Mouse (Mus musculus): ENCODE measurements around the gene Pafah1b1. TPM values are rescaled to one million over a fixed set of nuclear protein-coding genes. Genes with fewer than 3 reads are reported as not detected.

The Pafah1b1 gene
- polyA plus RNA-seq, 1 experiment from 2014 or later = 55.8 TPM

GRCm38 (mm10) chr11:74649647-74650551, 74.6 kb downstream of the Pafah1b1 start:
- DNase-seq (ENCODE audit: low spot score) = no peak
- Histone ChIP-seq H3K27me3 (ENCODE audit: insufficient read depth, poor library complexity, severe bottlenecking) (no peaks in the 10 kb centered on the region), H3K36me3 (peaks cover 7% of the 10 kb centered on the region; the same call in 1 of the 2 replicates), H3K4me1 (peaks cover 53% of the 10 kb centered on the region), H3K4me3 (peak overlapping the region; percentile 100), H3K9me3 (no peaks in the 10 kb centered on the region), H3K27ac (peak overlapping the region; percentile 96)
- 1% methylated on average over 53 of the region's 53 CpGs for WGBS

- Histone ChIP-seq H3K27me3 (ENCODE audit: insufficient read depth, poor library complexity, severe bottlenecking) (0 out of 2 replicates have a peak, but pooled peaks cover 1% of the 10 kb centered on the region), H3K36me3 (peaks cover 7% of the 10 kb centered on the region; the same call in 1 of the 2 replicates), H3K4me3 (peak within 1 kb of the TSS; percentile 100), H3K9me3 (no peaks in the 10 kb centered on the region), H3K27ac (peak within 1 kb of the TSS; percentile 96), H3K4me1 (peaks cover 47% of the 10 kb centered on the region)
- WGBS = under 1% methylated on average over 58 of the region's 58 CpGs
- peak; percentile 99 for DNase-seq (ENCODE audit: low spot score)
Observed at GRCm38 (mm10) chr11:74649095-74649646, 75.3 kb downstream of the Pafah1b1 start, which contains the start of gene Cluh. Gene Cluh, plus strand, starts transcription at chr11:74649495.

- peak overlapping the region; percentile 100 for H3K4me3 ChIP-seq
- H3K36me3 ChIP-seq = peaks cover 7% of the 10 kb centered on the region; the same call in 1 of the 2 replicates
- DNase-seq (ENCODE audit: low spot score) = no peak
- H3K9me3 ChIP-seq = no peaks in the 10 kb centered on the region
- H3K27me3 ChIP-seq (ENCODE audit: insufficient read depth, poor library complexity, severe bottlenecking) = 0 out of 2 replicates have a peak, but pooled peaks cover 3% of the 10 kb centered on the region
- peak overlapping the region; percentile 96 for H3K27ac ChIP-seq
- peaks cover 42% of the 10 kb centered on the region for H3K4me1 ChIP-seq
- 16% methylated on average over 1 of the region's 1 CpGs for WGBS
Observed at GRCm38 (mm10) chr11:74648676-74649075, 75.8 kb downstream of the Pafah1b1 start.

- no peaks in the 10 kb centered on the region for H3K9me3 ChIP-seq
- H3K4me1 ChIP-seq = peaks cover 35% of the 10 kb centered on the region
- no peak for DNase-seq (ENCODE audit: low spot score)
- H3K4me3 ChIP-seq = 0 out of 2 replicates have a peak overlapping the region, but pooled peaks have one; percentile 100
- H3K36me3 ChIP-seq = no peaks in the 10 kb centered on the region
- 0 out of 2 replicates have a peak, but pooled peaks cover 3% of the 10 kb centered on the region for H3K27me3 ChIP-seq (ENCODE audit: insufficient read depth, poor library complexity, severe bottlenecking)
- 80% methylated on average over 1 of the region's 1 CpGs for WGBS
- no peak overlapping the region; the same call in 1 of the 2 replicates for H3K27ac ChIP-seq
Observed at GRCm38 (mm10) chr11:74647966-74648365, 76.5 kb downstream of the Pafah1b1 start.

GRCm38 (mm10) chr11:74639628-74640027, 84.8 kb downstream of the Pafah1b1 start:
- no peaks in the 10 kb centered on the region for H3K9me3 ChIP-seq
- H3K27me3 ChIP-seq (ENCODE audit: insufficient read depth, poor library complexity, severe bottlenecking) = peaks cover 35% of the 10 kb centered on the region
- no peaks in the 10 kb centered on the region for H3K36me3 ChIP-seq
- no peak for DNase-seq (ENCODE audit: low spot score)
- WGBS = 57% methylated on average over 1 of the region's 1 CpGs
- H3K4me3 ChIP-seq = no peak overlapping the region
- no peak overlapping the region for H3K27ac ChIP-seq
- peaks cover 25% of the 10 kb centered on the region for H3K4me1 ChIP-seq

- peaks cover 25% of the 10 kb centered on the region for H3K4me1 ChIP-seq
- H3K27me3 ChIP-seq (ENCODE audit: insufficient read depth, poor library complexity, severe bottlenecking) = peaks cover 32% of the 10 kb centered on the region
- H3K4me3 ChIP-seq = peak overlapping the region; percentile 81
- no peaks in the 10 kb centered on the region for H3K9me3 ChIP-seq
- 4% methylated on average over 9 of the region's 9 CpGs for WGBS
- H3K27ac ChIP-seq = peak overlapping the region; percentile 88
- H3K36me3 ChIP-seq = no peaks in the 10 kb centered on the region
- no peak for DNase-seq (ENCODE audit: low spot score)
Observed at GRCm38 (mm10) chr11:74638791-74639411, 85.6 kb downstream of the Pafah1b1 start.

- H3K36me3 ChIP-seq = no peaks in the 10 kb centered on the region
- peak overlapping the region; percentile 88 for H3K27ac ChIP-seq
- WGBS = under 1% methylated on average over 86 of the region's 86 CpGs
- peaks cover 32% of the 10 kb centered on the region for H3K27me3 ChIP-seq (ENCODE audit: insufficient read depth, poor library complexity, severe bottlenecking)
- H3K9me3 ChIP-seq = no peaks in the 10 kb centered on the region
- peak overlapping the region; percentile 81 for H3K4me3 ChIP-seq
- H3K4me1 ChIP-seq = peaks cover 25% of the 10 kb centered on the region
- peak; percentile 85 for DNase-seq (ENCODE audit: low spot score)
Observed at GRCm38 (mm10) chr11:74637971-74638790, 86.3 kb downstream of the Pafah1b1 start.

GRCm38 (mm10) chr11:74637486-74637885, 87.0 kb downstream of the Pafah1b1 start:
- peak overlapping the region; percentile 88; the same call in 1 of the 2 replicates for H3K27ac ChIP-seq
- no peaks in the 10 kb centered on the region for H3K36me3 ChIP-seq
- no peaks in the 10 kb centered on the region for H3K9me3 ChIP-seq
- H3K27me3 ChIP-seq (ENCODE audit: insufficient read depth, poor library complexity, severe bottlenecking) = peaks cover 32% of the 10 kb centered on the region
- no peak for DNase-seq (ENCODE audit: low spot score)
- peaks cover 25% of the 10 kb centered on the region for H3K4me1 ChIP-seq
- 22% methylated on average over 8 of the region's 8 CpGs for WGBS
- H3K4me3 ChIP-seq = peak overlapping the region; percentile 81

- no peak for DNase-seq (ENCODE audit: low spot score)
- peaks cover 19% of the 10 kb centered on the region for H3K27me3 ChIP-seq (ENCODE audit: insufficient read depth, poor library complexity, severe bottlenecking)
- H3K27ac ChIP-seq = no peak overlapping the region
- H3K4me1 ChIP-seq = peaks cover 26% of the 10 kb centered on the region
- no peaks in the 10 kb centered on the region for H3K36me3 ChIP-seq
- no peaks in the 10 kb centered on the region for H3K9me3 ChIP-seq
- 66% methylated on average over 5 of the region's 5 CpGs for WGBS
- H3K4me3 ChIP-seq = no peak overlapping the region
Observed at GRCm38 (mm10) chr11:74634490-74635275, 89.8 kb downstream of the Pafah1b1 start.

- peak; percentile 70 for DNase-seq (ENCODE audit: low spot score)
- H3K27ac ChIP-seq = no peak overlapping the region
- 50% methylated on average over 7 of the region's 7 CpGs for WGBS
Observed at GRCm38 (mm10) chr11:74631880-74632789, 92.3 kb downstream of the Pafah1b1 start.

GRCm38 (mm10) chr11:74627481-74627880, 97.0 kb downstream of the Pafah1b1 start:
- Histone ChIP-seq H3K36me3 (no peaks in the 10 kb centered on the region), H3K9me3 (no peaks in the 10 kb centered on the region), H3K27me3 (ENCODE audit: insufficient read depth, poor library complexity, severe bottlenecking) (no peaks in the 10 kb centered on the region), H3K4me1 (peaks cover 5% of the 10 kb centered on the region; the same call in 1 of the 2 replicates), H3K4me3 (no peak overlapping the region), H3K27ac (no peak overlapping the region)
- 79% methylated on average over 3 of the region's 3 CpGs for WGBS
- no peak for DNase-seq (ENCODE audit: low spot score)

More at GRCm38 (mm10) chr11:74631880-74632789, 92.3 kb downstream of the Pafah1b1 start:
- Histone ChIP-seq H3K36me3 (no peaks in the 10 kb centered on the region), H3K27me3 (ENCODE audit: insufficient read depth, poor library complexity, severe bottlenecking) (peaks cover 8% of the 10 kb centered on the region), H3K4me3 (no peak overlapping the region), H3K9me3 (no peaks in the 10 kb centered on the region), H3K4me1 (peaks cover 5% of the 10 kb centered on the region)

Measured in heart, embryonic 10.5 days (tissue).